Mouse (Mus musculus) urinary bladder, postnatal 36 days (tissue): ENCODE data around the gene Dapk3.

Experiments
- DNase-seq, 2 experiments: peaks; one replicate each; pipeline ENCODE4 v3.0.0; 2022; ENCODE audit warnings: low spot score in 2 of 2, mixed read lengths in 1 of 2

Gene Dapk3

DNA sequence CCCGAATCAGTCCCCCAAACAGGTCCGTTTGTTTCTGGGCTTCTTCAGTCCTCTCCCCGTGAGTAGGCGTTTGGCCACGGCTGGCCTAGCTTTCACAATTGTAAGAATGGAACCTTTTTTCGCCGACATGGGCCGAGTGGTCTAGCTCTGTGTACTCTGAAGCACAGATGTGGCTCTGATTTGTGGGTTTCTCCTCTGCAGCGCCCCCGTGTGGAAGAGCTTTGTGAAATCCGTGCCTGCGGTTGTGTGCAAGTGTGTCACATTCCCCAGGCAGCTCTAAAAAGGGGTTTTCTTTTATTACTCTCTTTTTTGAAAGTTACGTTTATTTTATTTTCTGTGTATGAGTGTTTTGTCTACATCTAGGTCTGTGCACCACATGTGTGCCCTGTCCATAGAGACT is 58.1 kb downstream of the Dapk3 start:
- DNase-seq: no peak

DNA sequence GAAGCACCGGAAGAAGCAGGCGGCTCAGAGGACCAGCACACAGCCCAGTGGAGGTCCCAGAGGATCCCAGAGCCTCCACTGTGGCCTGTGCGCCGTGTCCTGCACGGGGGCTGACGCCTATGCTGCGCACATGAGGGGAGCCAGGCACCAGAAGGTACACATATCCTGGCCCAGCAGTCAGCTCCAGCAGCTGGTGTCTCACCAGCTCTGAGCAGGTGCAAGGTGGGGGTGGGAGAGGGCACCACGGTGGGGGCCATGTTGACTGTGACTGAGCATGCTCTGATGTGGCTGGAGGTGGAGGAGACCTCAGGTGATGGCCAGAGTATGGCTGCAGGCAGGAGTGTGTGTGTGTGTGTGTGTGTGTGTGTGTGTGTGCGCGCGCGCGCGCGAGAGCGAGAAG is 59.2 kb downstream of the Dapk3 start:
- no peak for DNase-seq
